Mouse (Mus musculus): Measurements from ENCODE around the gene Tpbg. TPM values are rescaled to one million over a fixed set of nuclear protein-coding genes. Genes with fewer than 3 reads are reported as not detected.
"Not testable (repeated sequence)": the region's sequence is repeated elsewhere in the genome, so short reads cannot be mapped to it uniquely, and the experiment has no call there.

The Tpbg gene
- total RNA-seq (2021), result 10 to 100 TPM; 12.2 to 12.4 TPM
- long read RNA-seq, experiment 1, transcript Tpbg-202 (2 exons, 3,481 nt), result major isoform, 18 of 29 reads
- long read RNA-seq, experiment 1, partial matches to known transcripts, result 6 of 29 reads
- long read RNA-seq, experiment 1, other reads (novel, unspliced or antisense), result 2 of 29 reads
- long read RNA-seq, experiment 2, transcript Tpbg-202 (2 exons, 3,481 nt), result major isoform, 17 of 26 reads
- long read RNA-seq, experiment 2, partial matches to known transcripts, result 0 of 26 reads
- long read RNA-seq, experiment 2, other reads (novel, unspliced or antisense), result 9 of 26 reads

- DNase-seq (ENCODE audit: low spot score in 2 of 2), result no peak
These were observed at the start of gene Tpbg for GRCm38 (mm10) chr9:85842351-85843011. Gene Tpbg, plus strand, starts transcription at chr9:85842380.

GRCm38 (mm10) chr9:85801986-85802385, 40.2 kb upstream of the Tpbg start:
- DNase-seq (ENCODE audit: low spot score in 2 of 2), result not testable (repeated sequence)

GRCm38 (mm10) chr9:85802563-85802962, 39.6 kb upstream of the Tpbg start:
- no peak for DNase-seq (ENCODE audit: low spot score in 2 of 2)

- DNase-seq (ENCODE audit: low spot score in 2 of 2), result no peak
These were observed 35.8 kb upstream of the Tpbg start for GRCm38 (mm10) chr9:85806411-85806810.

GRCm38 (mm10) chr9:85809246-85809645, 32.9 kb upstream of the Tpbg start:
- DNase-seq (ENCODE audit: low spot score in 2 of 2), result no peak

- no peak for DNase-seq (ENCODE audit: low spot score in 2 of 2)
These were observed 21.4 kb upstream of the Tpbg start for GRCm38 (mm10) chr9:85820829-85821228.

- no peak for DNase-seq (ENCODE audit: low spot score in 2 of 2)
These were observed 6.4 kb upstream of the Tpbg start for GRCm38 (mm10) chr9:85835521-85836425.

GRCm38 (mm10) chr9:85839626-85840025, 2.6 kb upstream of the Tpbg start:
- no peak for DNase-seq (ENCODE audit: low spot score in 2 of 2)

- no peak for DNase-seq (ENCODE audit: low spot score in 2 of 2)
These were observed 289 bp upstream of the Tpbg start for GRCm38 (mm10) chr9:85841891-85842290.

- no peak for DNase-seq (ENCODE audit: low spot score in 2 of 2)
These were observed 1.1 kb downstream of the Tpbg start for GRCm38 (mm10) chr9:85843031-85843890.

GRCm38 (mm10) chr9:85843891-85844646, 1.9 kb downstream of the Tpbg start:
- DNase-seq (ENCODE audit: low spot score in 2 of 2), result no peak

- DNase-seq (ENCODE audit: low spot score in 2 of 2), result no peak
These were observed 2.4 kb downstream of the Tpbg start for GRCm38 (mm10) chr9:85844647-85844983.

- DNase-seq (ENCODE audit: low spot score in 2 of 2), result no peak
These were observed 4.0 kb downstream of the Tpbg start for GRCm38 (mm10) chr9:85846186-85846585.

- no peak for DNase-seq (ENCODE audit: low spot score in 2 of 2)
These were observed 12.6 kb downstream of the Tpbg start for GRCm38 (mm10) chr9:85854780-85855179.

- no peak for DNase-seq (ENCODE audit: low spot score in 2 of 2)
These were observed 14.3 kb downstream of the Tpbg start for GRCm38 (mm10) chr9:85856511-85856910.

GRCm38 (mm10) chr9:85861065-85861464, 18.9 kb downstream of the Tpbg start:
- DNase-seq (ENCODE audit: low spot score in 2 of 2), result no peak

- no peak for DNase-seq (ENCODE audit: low spot score in 2 of 2)
These were observed 20.4 kb downstream of the Tpbg start for GRCm38 (mm10) chr9:85862562-85862961.

GRCm38 (mm10) chr9:85872908-85873307, 30.7 kb downstream of the Tpbg start:
- no peak for DNase-seq (ENCODE audit: low spot score in 2 of 2)

GRCm38 (mm10) chr9:85893681-85894080, 51.5 kb downstream of the Tpbg start:
- peak; percentile 6 to 34 for DNase-seq (ENCODE audit: low spot score in 2 of 2)
